Mouse (Mus musculus) neural tube, embryonic 11.5 days (tissue): ENCODE results near the gene Vldlr. TPM values are rescaled to one million over a fixed set of nuclear protein-coding genes. Genes with fewer than 3 reads are reported as not detected.
A peak's percentile ranks its signal among the peaks of the same experiment; 100 is the strongest.

Experiments used
- ATAC-seq: fragments of 200-750 bp; cut with Nextera tagmentation; 2 replicates; pipeline ENCODE4 v1.8.0; 2017; ENCODE audit warnings: moderate number of reproducible peaks, mild to moderate bottlenecking, moderate TSS enrichment, moderate library complexity; ENCODE audit not compliant: insufficient read depth, low FRiP score, low TSS enrichment
- DNase-seq: peaks from one replicate; pipeline ENCODE4 v3.0.0-alpha.2; 2015; ENCODE audit warnings: low spot score
- H3K27ac ChIP-seq: fragments of 300-500 bp; sonication (generic); 2 replicates; pipeline ENCODE4 v1.5.1; 2014; ENCODE audit warnings: low read depth, mild to moderate bottlenecking, low read length
- H3K27me3 ChIP-seq: fragments of 300-500 bp; sonication (generic); 2 replicates; pipeline ENCODE4 v1.6.1; 2014; ENCODE audit warnings: mild to moderate bottlenecking, low read length, mixed read lengths; ENCODE audit not compliant: control insufficient read depth, insufficient read depth
- H3K36me3 ChIP-seq: fragments of 300-500 bp; sonication (generic); 2 replicates; pipeline ENCODE4 v1.6.1; 2014; ENCODE audit warnings: mild to moderate bottlenecking, low read length, moderate library complexity, mixed read lengths; ENCODE audit not compliant: control insufficient read depth, insufficient read depth
- H3K4me1 ChIP-seq: fragments of 300-500 bp; sonication (generic); 2 replicates; pipeline ENCODE4 v1.6.1; 2014; ENCODE audit warnings: low read length, mixed read lengths; ENCODE audit not compliant: control insufficient read depth, insufficient read depth
- H3K4me2 ChIP-seq: fragments of 300-500 bp; sonication (generic); 2 replicates; pipeline ENCODE4 v1.6.1; 2014; ENCODE audit warnings: low read depth, mild to moderate bottlenecking, moderate library complexity
- H3K4me3 ChIP-seq: fragments of 300-500 bp; sonication (generic); 2 replicates; pipeline ENCODE4 v1.5.1; 2014; ENCODE audit warnings: low read depth, low read length
- H3K9ac ChIP-seq: fragments of 300-500 bp; sonication (generic); 2 replicates; pipeline ENCODE4 v1.6.1; 2014; ENCODE audit warnings: mild to moderate bottlenecking, low read length
- H3K9me3 ChIP-seq: fragments of 300-500 bp; sonication (generic); 2 replicates; pipeline ENCODE4 v1.6.1; 2016; ENCODE audit warnings: low read length; ENCODE audit not compliant: control insufficient read depth
- WGBS: fragments of 180-500 bp; shearing (Covaris S2); extraction: QIAGEN DNeasy Blood & Tissue Kit; methylation state at CpG from one replicate; pipeline ENCODE4 v1.1.7; 2014; 5-methylcytosine and 5-hydroxymethylcytosine counted together
- polyA plus RNA-seq: library from polyadenylated mRNA; unstranded; fragments of >200 nt; fragmentation: Nextera tagmentation; extraction: Ambion mirVana; gene quantifications from 2 replicates; pipeline ENCODE4 v1.2.1, GENCODE M21; 2014

The Vldlr gene
- polyA plus RNA-seq, 1 experiment from 2014 or later: 14.3 TPM

- H3K9me3 ChIP-seq: no peaks in the 10 kb centered on the region
- no peak for DNase-seq
- no peak overlapping the region for H3K9ac ChIP-seq
- WGBS: 82% methylated on average over 9 of the region's 9 CpGs
- ATAC-seq: no peak
- H3K4me2 ChIP-seq: no peak overlapping the region
- H3K27me3 ChIP-seq: no peaks in the 10 kb centered on the region
- H3K4me3 ChIP-seq: no peak overlapping the region
- H3K4me1 ChIP-seq: no peaks in the 10 kb centered on the region
- H3K36me3 ChIP-seq: no peaks in the 10 kb centered on the region
- no peak overlapping the region for H3K27ac ChIP-seq
Observed at GRCm38 (mm10) chr19:27203711-27204238, 12.5 kb upstream of the Vldlr start.

GRCm38 (mm10) chr19:27210991-27211390 lies 5.3 kb upstream of the Vldlr start:
- H3K4me1 ChIP-seq: no peaks in the 10 kb centered on the region
- ATAC-seq (no peak), DNase-seq (no peak)
- no peak overlapping the region for H3K4me3 ChIP-seq
- H3K27ac ChIP-seq: no peak overlapping the region
- H3K9me3 ChIP-seq: no peaks in the 10 kb centered on the region
- no peaks in the 10 kb centered on the region for H3K27me3 ChIP-seq
- H3K4me2 ChIP-seq: no peak overlapping the region
- WGBS: 74% methylated on average over 2 of the region's 2 CpGs
- no peak overlapping the region for H3K9ac ChIP-seq
- no peaks in the 10 kb centered on the region for H3K36me3 ChIP-seq

- Histone ChIP-seq H3K27me3 (no peaks in the 10 kb centered on the region), H3K4me3 (no peak overlapping the region), H3K4me1 (no peaks in the 10 kb centered on the region), H3K9me3 (no peaks in the 10 kb centered on the region), H3K4me2 (no peak overlapping the region), H3K36me3 (no peaks in the 10 kb centered on the region), H3K27ac (no peak overlapping the region), H3K9ac (no peak overlapping the region)
- WGBS: 65% methylated on average over 4 of the region's 4 CpGs
- DNase-seq (no peak), ATAC-seq (no peak)
Observed at GRCm38 (mm10) chr19:27215596-27215995, 688 bp upstream of the Vldlr start.

- no peaks in the 10 kb centered on the region for H3K36me3 ChIP-seq
- under 1% methylated on average over 50 of the region's 62 CpGs for WGBS
- ATAC-seq (peak; percentile 81), DNase-seq (peak; percentile 83)
- no peaks in the 10 kb centered on the region for H3K27me3 ChIP-seq
- no peaks in the 10 kb centered on the region for H3K9me3 ChIP-seq
- peak overlapping the region; percentile 84 for H3K27ac ChIP-seq
- H3K4me1 ChIP-seq: no peaks in the 10 kb centered on the region
- H3K4me2 ChIP-seq: peak overlapping the region; percentile 80
- peak overlapping the region; percentile 80 for H3K4me3 ChIP-seq
- peak overlapping the region; percentile 73 for H3K9ac ChIP-seq
Observed at GRCm38 (mm10) chr19:27216767-27217403, 601 bp downstream of the Vldlr start.

GRCm38 (mm10) chr19:27217404-27217940 lies 1.2 kb downstream of the Vldlr start:
- Histone ChIP-seq H3K36me3 (no peaks in the 10 kb centered on the region), H3K9me3 (no peaks in the 10 kb centered on the region), H3K4me2 (peak overlapping the region; percentile 80), H3K27me3 (no peaks in the 10 kb centered on the region), H3K4me1 (no peaks in the 10 kb centered on the region), H3K4me3 (peak overlapping the region; percentile 80), H3K9ac (peak overlapping the region; percentile 73), H3K27ac (peak overlapping the region; percentile 84)
- DNase-seq (peak; percentile 70), ATAC-seq (peak; percentile 56)
- under 1% methylated on average over 39 of the region's 52 CpGs for WGBS

- H3K4me1 ChIP-seq: no peaks in the 10 kb centered on the region
- H3K27me3 ChIP-seq: no peaks in the 10 kb centered on the region
- H3K9me3 ChIP-seq: no peaks in the 10 kb centered on the region
- H3K27ac ChIP-seq: peak overlapping the region; percentile 84
- peak overlapping the region; percentile 73 for H3K9ac ChIP-seq
- no peaks in the 10 kb centered on the region for H3K36me3 ChIP-seq
- peak overlapping the region; percentile 80 for H3K4me2 ChIP-seq
- ATAC-seq: peak; percentile 37
- peak; percentile 68 for DNase-seq
- WGBS: under 1% methylated on average over 32 of the region's 32 CpGs
- peak overlapping the region; percentile 80 for H3K4me3 ChIP-seq
Observed at GRCm38 (mm10) chr19:27217941-27218411, 1.7 kb downstream of the Vldlr start.

GRCm38 (mm10) chr19:27218561-27219262 lies 2.4 kb downstream of the Vldlr start:
- DNase-seq: peak; percentile 68
- Histone ChIP-seq H3K27me3 (no peaks in the 10 kb centered on the region), H3K4me3 (peak overlapping the region; percentile 80), H3K9me3 (no peaks in the 10 kb centered on the region), H3K9ac (peak overlapping the region; percentile 73), H3K27ac (no peak overlapping the region), H3K4me2 (peak overlapping the region; percentile 80), H3K36me3 (no peaks in the 10 kb centered on the region), H3K4me1 (no peaks in the 10 kb centered on the region)
- WGBS: under 1% methylated on average over 30 of the region's 30 CpGs
- ATAC-seq: peak; percentile 67

- Histone ChIP-seq H3K4me1 (no peaks in the 10 kb centered on the region), H3K27me3 (no peaks in the 10 kb centered on the region), H3K9me3 (no peaks in the 10 kb centered on the region), H3K9ac (no peak overlapping the region), H3K27ac (no peak overlapping the region), H3K4me3 (no peak overlapping the region; the same call in 1 of the 2 replicates), H3K4me2 (no peak overlapping the region), H3K36me3 (no peaks in the 10 kb centered on the region)
- DNase-seq: no peak
- no peak for ATAC-seq
Observed at GRCm38 (mm10) chr19:27219586-27219985, 3.3 kb downstream of the Vldlr start.
